Mouse (Mus musculus): ENCODE results near the gene Fam43b. TPM values are rescaled to one million over a fixed set of nuclear protein-coding genes. Genes with fewer than 3 reads are reported as not detected.
"Not testable (repeated sequence)": the region's sequence is repeated elsewhere in the genome, so short reads cannot be mapped to it uniquely, and the experiment has no call there.

The Fam43b gene
- polyA plus RNA-seq (2017; shearing (Covaris generic)) = not detected

DNA sequence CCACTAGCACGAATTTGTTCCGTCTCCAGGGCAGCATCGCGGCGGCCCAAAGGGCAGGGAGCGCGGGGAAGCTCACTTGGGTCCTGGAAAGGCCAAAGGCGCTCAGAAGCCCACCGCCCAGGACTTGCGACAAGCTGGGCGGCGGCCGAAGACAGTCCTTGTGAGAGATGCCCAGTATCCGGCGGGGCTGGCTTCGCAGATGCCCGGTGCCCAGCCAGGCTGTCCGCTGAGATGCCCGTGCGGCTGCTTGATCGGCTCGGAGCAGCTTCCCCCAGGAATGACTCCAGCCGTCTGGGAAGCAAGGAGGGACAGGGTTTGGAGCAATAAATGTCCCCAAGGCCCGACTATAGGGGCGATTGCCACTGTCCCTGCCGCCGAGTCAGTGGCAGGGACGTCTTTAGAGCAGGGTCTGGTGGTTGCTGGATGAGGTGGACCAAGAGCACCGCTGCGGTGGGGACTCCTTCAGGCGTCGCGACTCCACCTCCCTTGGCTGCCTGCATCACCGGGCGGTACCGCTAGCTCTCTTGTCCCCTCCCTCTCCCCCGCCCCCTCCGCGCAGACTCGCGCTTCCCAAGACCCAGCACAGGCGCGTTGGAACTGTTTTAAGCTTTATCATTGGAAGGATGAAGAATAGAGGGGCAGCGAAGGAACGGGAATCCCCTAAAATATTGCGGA, at the start of gene Fam43b:
Gene Fam43b (minus strand): TSS at position 558 of the 675 bp plus-strand sequence.
- no peak for ATAC-seq

DNA sequence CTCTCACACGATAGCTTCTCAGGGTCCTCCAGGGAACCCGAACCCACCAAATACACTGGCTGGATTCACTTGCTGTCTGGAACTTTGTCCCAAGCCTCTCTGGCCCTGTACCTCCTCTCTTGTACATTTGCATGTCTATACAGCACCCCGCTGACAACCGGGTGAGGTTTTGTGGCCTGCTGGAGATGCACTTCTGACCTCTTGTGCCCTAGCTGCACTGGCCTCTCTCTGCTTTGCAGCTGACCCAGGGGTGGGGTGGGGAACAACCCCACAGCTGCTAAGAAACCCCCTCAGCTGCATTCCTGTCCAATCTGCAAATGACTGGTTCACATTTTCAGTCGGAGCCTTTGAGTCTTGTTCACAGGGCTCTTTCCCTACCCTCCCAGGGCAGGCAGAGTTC, 48.6 kb upstream of the Fam43b start:
- no peak for ATAC-seq

DNA sequence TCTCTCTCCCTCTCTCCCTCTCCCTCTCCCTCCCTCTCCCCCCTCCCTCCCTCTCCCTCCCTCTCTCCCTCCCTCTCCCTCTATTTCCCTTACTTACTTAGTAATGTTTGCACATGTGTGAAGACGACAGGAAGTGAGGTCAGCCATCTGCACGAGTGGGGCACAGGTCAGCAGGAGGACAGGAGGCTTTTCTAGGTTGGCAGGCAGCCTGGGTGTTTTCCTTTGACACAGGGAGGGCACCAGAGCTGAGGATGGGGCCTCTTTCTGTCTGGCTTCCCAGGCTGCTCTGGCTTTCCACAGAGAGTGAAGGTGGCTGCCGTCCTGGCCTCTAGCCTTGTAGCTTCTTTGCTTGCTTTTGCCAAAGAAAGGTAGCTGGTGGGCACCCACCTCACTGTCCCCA, 43.7 kb upstream of the Fam43b start:
- ATAC-seq = no peak

DNA sequence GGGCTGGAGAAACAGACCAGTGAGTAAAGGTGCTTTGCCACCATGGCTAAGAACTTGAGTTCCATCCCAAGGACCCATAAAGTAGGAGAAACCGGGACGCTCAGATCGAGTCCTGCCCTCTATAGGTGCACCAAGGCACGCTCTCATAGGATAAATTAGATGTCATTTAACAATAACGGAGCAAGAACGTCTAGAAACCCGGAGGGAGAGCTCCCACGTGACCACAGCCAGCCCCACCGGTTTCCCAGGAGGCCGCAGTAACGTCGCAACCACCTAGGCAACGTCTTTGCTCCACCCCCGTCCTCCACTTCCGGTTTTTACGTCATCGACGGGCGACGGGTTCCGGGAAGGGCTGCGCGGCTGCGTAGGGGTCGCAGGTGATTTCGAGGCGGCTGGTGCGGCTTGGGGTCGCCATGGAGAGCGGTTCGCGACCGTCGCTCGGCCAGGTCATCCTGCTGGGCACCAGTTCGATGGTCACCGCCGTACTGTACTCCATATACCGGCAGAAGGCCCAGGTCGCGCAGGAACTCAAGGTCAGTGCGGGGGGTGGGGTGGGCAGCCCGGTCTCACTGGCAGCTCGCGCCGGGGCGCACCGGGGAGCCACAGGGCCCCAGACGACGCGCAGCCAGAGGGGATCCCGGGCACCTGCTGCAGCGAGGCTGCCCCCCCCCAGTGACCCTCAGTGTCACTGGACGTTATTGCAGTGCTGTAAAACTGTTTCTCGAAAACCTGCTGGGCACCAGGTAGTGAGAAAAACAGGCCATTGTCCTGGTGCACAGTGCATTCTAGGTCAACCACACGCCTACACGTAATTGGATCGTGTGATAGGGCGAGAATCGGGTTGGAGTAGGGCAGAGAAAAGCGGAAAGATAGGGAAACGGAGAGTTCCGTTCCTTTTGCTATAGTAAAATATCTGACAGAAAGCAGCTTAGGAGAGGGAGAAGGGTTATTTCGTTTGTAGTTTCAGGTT, 38.3 kb upstream of the Fam43b start, which contains the start of gene Mul1:
Gene Mul1 (plus strand): TSS at position 325 of the 970 bp plus-strand sequence.
- ATAC-seq = peak; percentile 97

DNA sequence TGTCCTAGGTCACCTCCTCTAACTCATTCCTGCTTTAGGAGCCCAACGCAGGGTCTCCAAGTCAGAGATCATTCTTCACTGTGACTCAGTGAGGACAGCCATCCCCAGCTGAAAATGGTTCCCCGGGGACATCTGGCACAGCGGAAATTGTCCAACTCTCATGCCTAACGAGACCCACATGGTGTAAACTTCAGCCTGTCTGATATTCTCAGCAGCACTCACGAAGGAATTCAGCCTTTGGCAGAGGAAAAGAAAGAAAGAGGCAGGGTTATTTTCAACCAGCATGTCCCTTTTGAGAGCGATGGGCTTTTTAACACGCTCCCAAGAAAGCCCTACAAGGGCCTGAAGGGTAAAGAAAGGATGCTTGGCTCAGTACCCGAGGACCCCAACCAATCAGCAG, 35.0 kb upstream of the Fam43b start:
- no peak for ATAC-seq

DNA sequence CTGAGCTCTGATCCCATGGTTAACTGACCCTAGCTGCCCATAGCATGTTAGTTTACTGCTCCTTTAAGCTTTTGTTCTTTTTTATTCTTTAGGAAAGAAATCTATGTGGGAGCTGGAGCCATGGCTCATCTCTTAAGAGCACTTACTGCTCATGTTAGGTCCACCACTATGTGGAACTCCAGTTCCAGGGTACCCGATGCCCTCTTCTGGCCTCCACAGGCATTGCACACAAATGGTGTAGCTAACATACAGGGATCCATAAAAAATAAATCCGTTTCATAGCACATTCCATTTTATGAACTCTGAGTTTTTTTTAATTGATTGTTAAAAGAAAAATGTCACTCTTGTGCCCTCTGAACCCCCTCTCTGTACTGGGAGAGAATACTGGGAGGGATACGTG, 33.5 kb upstream of the Fam43b start:
- no peak for ATAC-seq

DNA sequence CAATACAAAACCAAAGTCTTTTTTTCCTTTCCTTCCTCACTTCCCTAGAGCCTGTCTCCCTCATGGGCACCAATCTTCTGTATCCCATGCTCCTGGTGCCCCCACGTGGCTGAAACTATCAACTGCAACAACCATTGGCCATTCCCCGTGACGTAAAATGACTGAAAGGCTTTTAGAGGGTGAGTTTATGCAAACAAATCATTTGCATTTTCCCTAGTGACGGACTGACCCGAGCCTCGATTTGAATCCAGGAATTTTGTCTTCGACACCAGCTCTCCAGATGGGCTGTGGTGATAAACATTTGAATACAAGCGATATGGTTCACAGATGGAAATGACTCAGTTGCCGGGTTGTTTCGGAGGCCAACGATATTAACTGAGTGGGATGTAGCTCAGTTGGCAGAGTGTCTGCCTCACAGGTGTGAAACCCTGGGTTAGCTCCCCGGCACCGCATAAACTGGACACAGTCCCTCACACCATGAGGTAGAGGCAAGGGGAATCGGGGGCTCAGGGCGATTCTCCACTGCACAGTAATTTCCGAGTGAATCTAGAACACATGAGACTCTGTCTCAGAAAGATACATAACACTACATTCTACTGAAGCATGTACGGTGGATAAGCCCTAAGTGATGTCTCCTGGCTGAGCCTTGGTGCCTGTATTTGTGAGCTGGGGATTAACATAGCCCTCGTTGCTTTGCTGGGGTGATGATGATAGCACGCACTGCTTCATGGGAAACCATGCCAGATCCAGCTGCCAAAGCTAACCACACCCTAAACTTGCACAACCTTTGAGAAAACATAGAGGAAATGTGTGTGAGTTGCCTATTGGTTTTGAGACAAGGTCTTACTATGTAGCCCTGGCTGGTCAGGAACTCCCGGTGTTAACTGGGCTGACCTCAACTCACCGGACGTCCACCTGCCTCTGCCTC, 30.7 kb upstream of the Fam43b start:
- peak; percentile 72 for ATAC-seq

DNA sequence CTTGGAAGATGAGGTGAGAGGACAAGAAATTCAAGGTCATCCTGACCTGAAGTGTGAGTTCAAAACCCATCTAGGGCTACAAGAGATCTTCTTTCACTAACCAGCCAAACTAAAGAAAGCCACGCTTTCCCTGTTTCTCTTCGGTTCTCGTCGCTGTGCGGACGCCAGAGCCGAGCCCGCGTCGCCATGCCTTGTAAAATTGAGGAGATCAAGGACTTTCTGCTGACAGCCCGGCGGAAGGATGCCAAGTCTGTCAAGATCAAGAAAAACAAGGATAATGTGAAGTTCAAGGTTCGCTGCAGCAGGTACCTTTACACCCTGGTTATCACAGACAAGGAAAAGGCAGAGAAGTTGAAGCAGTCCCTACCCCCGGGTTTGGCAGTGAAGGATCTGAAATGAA, 29.3 kb upstream of the Fam43b start:
- ATAC-seq = not testable (repeated sequence)

DNA sequence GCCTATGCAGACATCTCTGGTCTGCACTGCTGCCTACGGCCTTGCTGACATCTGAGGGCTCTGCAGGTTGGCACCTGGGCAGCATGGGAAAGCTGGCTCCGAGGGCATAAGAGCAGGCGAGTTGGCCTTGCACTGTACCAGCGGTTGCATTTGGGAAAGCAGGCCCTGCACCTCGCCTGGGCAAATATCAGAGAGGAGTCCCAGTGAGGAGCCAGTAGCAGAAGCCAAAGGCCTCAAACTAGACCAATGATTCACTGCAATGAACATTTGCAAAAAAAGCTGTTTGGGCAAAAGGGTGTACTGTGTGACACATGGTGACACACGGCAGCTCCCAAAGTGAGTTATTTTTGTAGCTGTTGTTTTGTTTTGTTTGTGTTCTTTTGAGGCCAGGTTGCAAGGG, 28.7 kb upstream of the Fam43b start:
- no peak for ATAC-seq

DNA sequence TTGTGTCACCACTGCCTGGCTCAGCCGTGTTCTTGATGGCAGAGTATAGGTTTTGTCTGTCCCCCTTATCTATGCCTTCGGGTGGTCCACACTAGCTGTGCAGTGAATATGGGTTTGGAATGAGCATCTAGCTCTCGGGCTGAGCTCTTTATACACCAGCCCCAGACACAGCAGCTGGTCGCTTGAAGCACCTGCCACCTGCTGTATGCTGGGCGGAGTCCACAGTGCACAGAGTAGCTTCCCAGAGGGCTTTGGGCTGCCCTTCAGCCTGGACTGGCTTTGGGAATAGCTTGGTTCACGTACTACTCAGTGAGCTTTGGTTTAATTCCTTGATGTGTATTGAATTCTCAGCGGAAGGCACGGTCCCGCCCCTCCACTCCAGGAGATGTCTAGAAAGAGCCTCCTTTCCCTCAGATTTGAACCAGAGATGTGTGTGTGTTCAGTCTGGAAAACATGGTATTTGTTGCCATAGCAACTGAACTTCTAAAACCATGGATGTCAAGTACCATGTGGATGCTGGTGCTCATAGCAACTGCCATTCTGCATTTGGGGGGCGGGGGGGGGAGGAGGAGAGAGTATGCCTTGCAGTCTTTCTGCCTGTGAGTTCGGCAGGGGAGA, 22.1 kb upstream of the Fam43b start:
- ATAC-seq = no peak

DNA sequence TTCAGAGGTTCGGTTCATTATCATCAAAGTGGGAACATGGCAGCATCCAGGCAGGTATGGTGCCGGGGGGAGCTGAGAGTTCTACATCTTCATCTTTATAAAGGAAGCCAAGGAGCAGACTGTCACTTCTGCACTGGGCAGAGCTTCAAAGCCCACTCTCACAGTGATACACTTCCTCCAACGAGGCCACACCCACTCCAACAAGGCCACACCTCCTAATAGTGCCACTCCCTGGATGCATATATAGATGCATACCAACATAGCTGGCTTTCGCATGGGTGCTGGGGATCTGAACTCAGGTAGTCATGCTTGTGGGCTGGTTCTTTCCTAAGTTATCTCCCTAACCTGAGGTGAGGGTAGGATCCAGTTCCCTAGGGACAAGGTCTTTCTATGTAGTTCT, 21.6 kb upstream of the Fam43b start:
- ATAC-seq = no peak

DNA sequence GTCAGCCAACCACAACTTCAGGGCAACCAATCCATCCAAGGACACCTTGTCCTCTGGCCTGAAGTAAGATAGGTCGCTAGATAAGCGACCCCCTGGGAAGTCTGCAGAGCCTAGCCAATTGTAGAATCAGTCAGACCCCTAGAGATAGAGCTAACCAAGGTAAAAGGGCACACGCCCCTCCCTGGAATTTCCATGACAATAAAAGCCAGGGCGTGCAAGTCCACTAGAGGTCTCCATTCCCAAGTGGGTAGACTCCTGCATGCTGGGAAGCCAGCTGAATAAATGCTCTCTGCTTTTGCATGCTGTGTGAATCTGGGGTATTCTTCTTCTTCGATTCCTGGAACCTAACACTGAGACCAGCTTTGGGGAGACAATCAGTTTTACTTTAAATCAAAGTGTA, 20.1 kb upstream of the Fam43b start:
- ATAC-seq = no peak

DNA sequence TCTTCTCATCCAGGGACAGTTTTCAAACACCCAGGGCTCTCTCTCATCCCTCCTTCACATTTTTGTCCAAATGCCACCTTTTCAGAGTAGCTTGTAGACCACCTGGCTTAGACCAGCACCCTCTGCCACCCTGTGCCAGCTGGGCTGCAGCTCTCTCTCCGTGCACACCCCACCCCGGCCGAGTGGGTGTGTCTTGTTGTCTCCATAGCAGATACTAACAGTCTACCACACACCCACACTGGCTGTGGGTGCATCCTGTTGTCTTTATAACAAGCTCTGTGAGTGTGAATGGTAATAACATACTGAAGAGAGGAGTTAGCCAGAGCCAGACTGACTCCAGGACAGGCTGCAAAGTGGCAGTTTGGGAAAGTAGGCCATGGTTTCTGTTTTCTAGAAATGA, 19.7 kb upstream of the Fam43b start:
- ATAC-seq = no peak

DNA sequence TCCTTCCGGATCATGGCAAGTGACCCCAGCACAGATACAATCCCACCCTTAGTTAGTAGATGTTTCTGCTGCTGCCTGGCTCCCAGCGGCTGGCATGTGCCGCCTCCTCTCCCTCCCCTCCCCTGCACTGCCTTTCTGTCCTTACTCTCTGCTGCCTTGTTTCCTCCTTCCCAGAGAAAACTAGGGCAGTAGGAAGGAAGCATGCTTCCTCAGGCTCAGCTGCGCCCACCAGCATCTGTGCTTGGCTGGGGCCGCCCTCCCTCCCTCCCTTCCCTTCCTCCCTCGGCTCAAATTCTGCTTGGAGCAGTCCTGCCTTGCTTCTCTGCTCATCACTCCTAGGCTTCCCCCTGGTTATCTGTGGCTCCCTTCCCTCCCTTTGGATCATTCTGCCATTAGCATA, 18.4 kb upstream of the Fam43b start:
- ATAC-seq = no peak

DNA sequence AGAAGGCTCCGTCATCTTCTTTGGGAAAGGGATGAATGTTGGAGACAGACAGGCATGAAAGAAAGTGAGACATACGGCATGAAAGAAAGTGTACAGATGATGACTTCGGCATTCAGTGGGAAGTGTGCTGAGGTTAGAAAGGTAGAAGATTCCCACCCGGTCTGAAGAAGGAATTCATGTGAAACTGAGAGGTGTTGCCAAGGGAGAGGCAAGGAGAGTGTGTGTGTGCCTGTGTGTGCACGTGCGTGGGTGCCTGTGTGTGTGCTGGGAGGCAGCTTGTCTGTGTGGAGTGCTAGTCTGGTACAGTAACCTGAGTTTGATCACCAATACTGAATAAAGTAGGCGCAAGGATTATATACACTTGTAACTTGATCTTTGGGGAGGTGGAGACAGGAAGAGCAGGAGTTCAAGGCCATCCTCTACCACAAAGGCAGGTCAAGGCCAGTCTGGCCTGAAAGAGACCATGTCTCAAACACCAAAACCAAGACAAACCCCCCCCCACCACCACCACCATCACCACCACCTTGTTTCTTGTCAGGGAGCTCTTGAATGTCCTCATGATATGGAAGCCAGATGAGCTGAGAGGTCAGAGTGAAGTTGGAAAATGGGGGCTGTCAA, 15.3 kb upstream of the Fam43b start:
- no peak for ATAC-seq

DNA sequence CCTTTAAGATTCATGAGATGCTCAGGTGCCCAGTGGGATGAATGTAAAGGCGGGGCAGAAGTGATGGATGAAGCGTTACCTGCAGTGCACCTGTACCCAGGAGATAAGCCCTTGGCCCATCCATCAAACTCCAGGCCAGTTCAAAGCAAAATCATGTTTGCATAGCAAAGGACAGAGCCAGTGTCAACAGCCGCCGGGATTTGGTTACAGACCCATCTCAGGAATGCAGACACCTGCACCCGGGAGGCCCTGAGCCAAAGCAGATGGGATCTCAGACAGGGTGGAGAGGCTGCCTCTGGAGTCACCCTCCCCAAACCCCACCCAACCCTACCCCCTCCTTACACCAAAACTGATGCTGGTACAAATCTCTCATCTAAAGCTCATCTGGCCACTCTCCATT, 14.7 kb upstream of the Fam43b start:
- no peak for ATAC-seq

DNA sequence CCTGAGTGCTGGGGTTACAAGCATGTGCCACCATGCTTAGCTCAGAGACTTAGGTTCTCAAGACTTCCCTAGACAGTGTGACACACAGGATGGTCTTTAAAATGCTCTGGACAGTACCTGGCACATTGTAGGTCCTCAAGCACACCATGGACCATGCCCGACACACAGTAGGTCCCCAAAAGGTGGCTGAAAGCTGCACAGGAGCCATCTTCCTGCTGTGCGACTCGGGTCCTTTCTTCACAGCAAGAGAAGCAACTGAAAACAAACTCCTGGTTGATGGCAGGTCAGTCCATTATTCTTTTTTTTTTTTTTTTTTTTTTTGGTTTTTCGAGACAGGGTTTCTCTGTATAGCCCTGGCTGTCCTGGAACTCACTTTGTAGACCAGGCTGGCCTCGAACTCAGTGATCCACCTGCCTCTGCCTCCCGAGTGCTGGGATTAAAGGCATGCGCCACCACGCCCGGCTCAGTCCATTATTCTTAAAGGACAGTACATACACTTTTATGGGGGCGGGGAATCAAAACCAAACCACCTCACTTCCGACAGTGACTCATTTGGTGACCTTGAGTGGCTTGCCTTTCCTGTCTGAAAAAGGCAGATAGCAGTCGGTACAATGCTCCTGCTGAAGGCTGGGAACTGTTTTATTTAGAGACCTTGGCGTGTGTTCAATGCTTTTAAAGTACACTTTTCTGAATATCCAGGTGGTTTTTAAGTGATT, 11.3 kb upstream of the Fam43b start:
- ATAC-seq = peak; percentile 48

DNA sequence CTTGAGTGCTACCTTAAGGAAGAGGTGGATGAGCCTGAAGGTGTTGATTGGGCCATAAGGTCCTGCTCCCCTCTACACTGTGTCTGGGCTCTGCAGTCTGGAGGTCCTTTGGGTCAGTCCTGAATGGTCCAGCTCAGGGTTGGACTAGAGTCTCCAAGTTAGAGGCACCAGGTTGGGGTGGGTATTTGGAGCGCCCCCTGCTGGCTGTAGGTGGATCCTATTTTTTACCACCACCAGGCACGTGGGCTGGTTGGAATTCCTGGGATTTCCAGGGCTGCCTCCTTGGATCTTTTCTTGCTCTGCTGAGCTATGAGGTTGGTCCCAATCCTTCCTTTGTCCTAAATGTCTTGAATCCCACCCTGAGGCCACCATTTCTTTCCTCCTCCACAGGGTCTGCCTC, 8.5 kb upstream of the Fam43b start:
- no peak for ATAC-seq

DNA sequence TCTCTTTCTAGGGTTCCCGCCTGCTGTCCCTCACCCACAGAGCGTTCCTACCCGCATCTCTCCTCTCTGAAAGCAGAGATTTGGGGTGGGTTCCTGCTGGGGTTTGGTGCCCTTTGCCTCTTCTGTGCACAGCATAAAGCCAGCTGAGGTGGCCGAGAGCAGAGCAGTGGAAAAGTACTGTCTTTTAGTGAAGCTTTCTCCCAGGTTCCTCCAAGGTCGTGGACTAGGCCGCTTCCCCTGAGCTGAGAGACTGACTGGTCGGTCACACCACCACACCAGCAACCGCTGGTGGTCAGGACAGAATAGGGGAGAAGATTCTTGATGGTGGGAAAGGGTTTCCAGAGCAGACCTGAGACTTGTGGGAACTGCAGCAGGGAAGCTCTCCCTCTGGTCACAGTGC, 383 bp upstream of the Fam43b start:
- ATAC-seq = no peak

DNA sequence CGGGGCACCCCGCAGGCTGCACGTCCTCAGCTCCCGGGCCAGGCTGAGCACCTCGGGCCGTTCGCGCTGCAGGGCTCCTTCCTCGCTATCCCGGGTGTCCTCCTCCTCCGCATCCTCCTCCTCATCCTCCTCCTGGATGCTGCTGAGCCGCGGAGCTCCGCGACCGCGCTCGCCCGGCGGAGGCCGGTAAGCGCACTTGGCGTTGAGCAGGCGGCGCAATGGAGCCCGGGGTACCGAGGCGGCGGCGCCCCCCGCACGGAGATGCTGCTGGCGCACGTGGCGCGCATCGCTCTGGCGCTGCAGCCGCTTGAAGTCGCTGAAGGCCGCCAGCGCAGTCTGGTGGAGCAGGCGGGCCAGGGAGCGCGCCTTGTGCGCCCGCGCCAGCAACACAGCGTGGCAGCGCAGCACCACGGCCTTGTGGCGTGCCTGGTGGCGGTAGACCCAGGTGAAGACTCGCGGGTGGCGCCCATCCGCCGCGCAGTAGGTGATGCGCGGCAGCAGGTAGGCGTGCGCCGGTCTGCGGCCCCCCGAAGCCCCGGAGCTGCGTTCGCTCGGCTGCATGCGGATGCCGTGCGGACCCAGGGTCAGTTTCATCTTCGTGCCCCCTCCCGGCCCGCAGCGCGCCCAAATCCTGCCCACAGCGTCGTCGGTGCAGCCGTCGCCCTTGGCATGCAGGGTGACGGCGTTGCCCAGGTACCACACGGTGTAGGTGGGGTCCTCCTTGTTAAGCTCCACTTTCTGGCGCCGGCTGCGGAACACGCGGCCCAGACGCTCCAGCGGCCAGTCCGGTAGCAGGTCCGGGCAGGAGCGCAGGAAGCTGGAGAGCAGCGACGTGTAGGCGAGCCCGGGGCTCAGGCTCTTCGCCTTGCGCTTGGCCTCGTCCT, 999 bp downstream of the Fam43b start:
- no peak for ATAC-seq

Measured in inflammation-experienced regulatory T-cells, adult 6 months (primary cell).